Mouse (Mus musculus): Measurements from ENCODE around the gene Marveld2. TPM values are rescaled to one million over a fixed set of nuclear protein-coding genes. Genes with fewer than 3 reads are reported as not detected.

The Marveld2 gene
- total RNA-seq, 2 experiments from 2014 or later: 1.4 to 1.8 TPM

Other genes starting within 250 kb of the Marveld2 start
- under 1 TPM; 0.09 to 0.15 TPM for gene Naip1, start 164.1 kb downstream of the Marveld2 start, total RNA-seq (2021)
- gene Gtf2h2, start 124.4 kb downstream of the Marveld2 start, total RNA-seq (2021): 10 to 100 TPM; 32.7 to 35.0 TPM
- 1 to 10 TPM; 8.0 to 8.3 TPM for gene Ocln, start 64.3 kb downstream of the Marveld2 start, total RNA-seq (2021)
- 10 to 100 TPM; 75.2 to 80.4 TPM for gene Ak6, start 34.0 kb upstream of the Marveld2 start, total RNA-seq (2021)
- gene Rad17, start 34.1 kb upstream of the Marveld2 start, total RNA-seq (2021): 10 to 100 TPM; 20.4 to 21.4 TPM
- gene Taf9, start 34.6 kb upstream of the Marveld2 start, total RNA-seq (2021): 10 to 100 TPM; 15.4 to 19.5 TPM
- 1 to 10 TPM; 3.9 to 4.3 TPM for gene Ccdc125, start 52.7 kb upstream of the Marveld2 start, total RNA-seq (2021)
- gene Cdk7, start 114.0 kb upstream of the Marveld2 start, total RNA-seq (2021): 10 to 100 TPM; 42.2 to 42.3 TPM
- gene Mrps36, start 127.7 kb upstream of the Marveld2 start, total RNA-seq (2021): 100 to 1,000 TPM; 235 to 250 TPM
- gene Cenph, start 158.9 kb upstream of the Marveld2 start, total RNA-seq (2021): 1 to 10 TPM; 4.5 to 6.2 TPM
- gene Ccnb1, start 169.6 kb upstream of the Marveld2 start, total RNA-seq (2021): 10 to 100 TPM; 25.6 to 35.0 TPM
- 10 to 100 TPM; 47.4 to 47.5 TPM for gene Slc30a5, start 216.5 kb upstream of the Marveld2 start, total RNA-seq (2021)